20 mouse cellular contexts compared by ENCODE assay signal in the genomic region with DNA sequence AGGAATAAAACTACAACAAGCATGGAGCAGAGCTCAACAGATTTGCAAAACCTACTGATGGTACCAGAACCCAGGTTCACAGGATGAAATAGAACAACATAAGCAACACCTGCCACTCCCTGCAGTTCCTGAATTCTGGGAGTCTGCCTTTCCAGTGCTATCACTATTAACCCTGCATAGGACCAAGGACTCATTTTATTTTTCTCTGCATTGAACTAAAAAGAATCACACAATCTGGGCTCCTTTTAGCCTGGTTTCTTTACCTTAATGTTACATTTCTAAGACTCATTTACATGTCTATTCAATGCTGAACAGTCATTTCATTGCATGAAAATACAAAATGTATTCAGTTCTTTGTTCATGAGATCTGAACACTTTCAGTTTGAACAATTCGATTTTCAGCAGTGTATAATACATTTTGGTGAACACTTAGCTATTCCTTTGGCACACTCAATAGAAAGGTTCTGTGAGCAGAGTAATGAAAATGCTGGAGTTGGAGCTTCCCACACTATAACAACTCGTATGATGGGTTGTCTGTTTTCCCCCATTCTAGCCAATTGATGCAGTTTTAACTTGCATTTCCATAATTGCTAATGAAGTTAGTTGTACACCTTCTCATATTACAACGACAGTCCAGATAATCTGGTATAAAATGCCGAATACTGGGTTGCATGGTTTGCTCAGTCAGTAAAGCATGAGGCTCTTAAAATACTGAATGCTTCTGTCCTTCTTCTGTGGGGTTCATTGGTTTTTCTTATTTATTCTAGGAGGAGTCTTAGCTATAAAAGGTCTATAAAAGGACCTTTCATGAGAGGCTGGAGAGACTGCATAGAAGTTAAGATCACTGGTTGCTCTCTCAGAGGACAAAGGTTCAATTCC.
A peak's percentile ranks its signal among the peaks of the same experiment; 100 is the strongest.
DNase-seq lines count a peak whose midpoint lies in the region; ATAC-seq and TF ChIP-seq lines count a peak whose summit lies in the region.
"Had no signal": no experiment of that assay in that cellular context is flagged by ENCODE, and none has a peak within 500 bp of the region (broad histone marks: within the 10 kb centered on the region; RNA-seq: fewer than 3 reads in every experiment).

No protein-coding gene starts in this region.

- DNase-seq in midbrain, embryonic 11.5 days (ENCODE audit: low spot score, missing footprints), result peak; percentile 81
- DNase-seq in brain, embryonic 14.5 days (ENCODE audit: low read depth), result peak; percentile 69
- DNase-seq in cerebellum, adult 8-10 months, result no peak
- DNase-seq: adrenal gland, adult 2 months; adrenal gland, postnatal 25 days; cerebellum, adult 11 months; cerebellum, adult 9-10 months; cerebellum, postnatal 25 days; gastrocnemius, postnatal 10 days; heart, adult 2 months; heart, postnatal 14 days; kidney, adult 11 months had no signal

- no peak overlapping the region for H3K27ac ChIP-seq in midbrain, embryonic 11.5 days (ENCODE audit: low read depth, low read length)
- H3K27ac ChIP-seq in midbrain, embryonic 15.5 days, result no peak overlapping the region
- no peak overlapping the region for H3K27ac ChIP-seq in forebrain, embryonic 12.5 days
- H3K27ac ChIP-seq in forebrain, embryonic 16.5 days (ENCODE audit: low read length), result no peak overlapping the region
- H3K27ac ChIP-seq: embryonic facial prominence, embryonic 13.5 days; heart, adult 2 months; heart, embryonic 15.5 days; hindbrain, postnatal 0 days had no signal

- no peaks in the 10 kb centered on the region; the same call in 1 of the 2 replicates for H3K4me1 ChIP-seq in midbrain, embryonic 11.5 days (ENCODE audit: control insufficient read depth, insufficient read depth, low read length)
- no peaks in the 10 kb centered on the region for H3K4me1 ChIP-seq in midbrain, embryonic 15.5 days
- H3K4me1 ChIP-seq in forebrain, embryonic 12.5 days, result peaks cover 3% of the 10 kb centered on the region; the same call in 1 of the 2 replicates
- no peaks in the 10 kb centered on the region; the same call in 1 of the 2 replicates for H3K4me1 ChIP-seq in forebrain, embryonic 16.5 days (replicated peaks; ENCODE audit: control insufficient read depth, insufficient read depth, low read length)
- H3K4me1 ChIP-seq: embryonic facial prominence, embryonic 13.5 days; heart, embryonic 15.5 days had no signal

- 52% methylated on average over 4 of the region's 4 CpGs for WGBS in midbrain, embryonic 11.5 days
- WGBS in midbrain, embryonic 15.5 days, result 31% methylated on average over 4 of the region's 4 CpGs
- WGBS in forebrain, embryonic 12.5 days, result 27% methylated on average over 4 of the region's 4 CpGs
- WGBS in forebrain, embryonic 16.5 days, result 21% methylated on average over 4 of the region's 4 CpGs

- H3K36me3 ChIP-seq in midbrain, embryonic 11.5 days (ENCODE audit: control insufficient read depth, insufficient read depth, low read length), result no peaks in the 10 kb centered on the region
- H3K36me3 ChIP-seq in midbrain, embryonic 15.5 days (replicated peaks), result no peaks in the 10 kb centered on the region
- no peaks in the 10 kb centered on the region for H3K36me3 ChIP-seq in forebrain, embryonic 12.5 days (replicated peaks)
- H3K36me3 ChIP-seq in forebrain, embryonic 16.5 days (ENCODE audit: control insufficient read depth, insufficient read depth), result no peaks in the 10 kb centered on the region
- H3K36me3 ChIP-seq: embryonic facial prominence, embryonic 13.5 days; heart, embryonic 15.5 days had no signal

- ATAC-seq in midbrain, embryonic 11.5 days (ENCODE audit: low FRiP score), result peak; percentile 81
- ATAC-seq in midbrain, embryonic 15.5 days (replicated peaks), result no peak; the same call in 1 of the 2 replicates
- ATAC-seq in forebrain, embryonic 12.5 days (ENCODE audit: low FRiP score), result peak; percentile 77
- ATAC-seq in forebrain, embryonic 16.5 days, result peak; percentile 90
- ATAC-seq in megakaryocyte, adult 5-6 weeks (ENCODE audit: poor library complexity, severe bottlenecking), result no peak
- ATAC-seq: hindbrain, postnatal 0 days had no signal

- TF ChIP-seq CTCF in brain, embryonic 14.5 days (IDR thresholded peaks at IDR 0.05; ENCODE audit: borderline replicate concordance, extremely low read depth, insufficient read depth, insufficient read length), result no peak

- H3K9me3 ChIP-seq in midbrain, embryonic 11.5 days (ENCODE audit: control insufficient read depth, low read length), result no peaks in the 10 kb centered on the region
- no peaks in the 10 kb centered on the region for H3K9me3 ChIP-seq in midbrain, embryonic 15.5 days
- H3K9me3 ChIP-seq in forebrain, embryonic 12.5 days, result no peaks in the 10 kb centered on the region
- H3K9me3 ChIP-seq in forebrain, embryonic 16.5 days (ENCODE audit: control insufficient read depth, low read length), result no peaks in the 10 kb centered on the region
- H3K9me3 ChIP-seq: embryonic facial prominence, embryonic 13.5 days; heart, embryonic 15.5 days had no signal

- H3K4me2 ChIP-seq in midbrain, embryonic 11.5 days, result no peak overlapping the region
- H3K4me2 ChIP-seq in midbrain, embryonic 15.5 days, result no peak overlapping the region
- no peak overlapping the region for H3K4me2 ChIP-seq in forebrain, embryonic 12.5 days
- no peak overlapping the region for H3K4me2 ChIP-seq in forebrain, embryonic 16.5 days (ENCODE audit: low read length)
- H3K4me2 ChIP-seq: embryonic facial prominence, embryonic 13.5 days; heart, embryonic 11.5 days; heart, embryonic 15.5 days had no signal

- H3K9ac ChIP-seq in midbrain, embryonic 11.5 days (ENCODE audit: low read length), result no peak overlapping the region
- no peak overlapping the region for H3K9ac ChIP-seq in midbrain, embryonic 15.5 days
- H3K9ac ChIP-seq in forebrain, embryonic 12.5 days, result no peak overlapping the region
- no peak overlapping the region for H3K9ac ChIP-seq in forebrain, embryonic 16.5 days (replicated peaks; ENCODE audit: low read depth, low read length)
- H3K9ac ChIP-seq: embryonic facial prominence, embryonic 13.5 days; heart, embryonic 15.5 days had no signal

- H3K27me3 ChIP-seq in midbrain, embryonic 11.5 days (ENCODE audit: control insufficient read depth, insufficient read depth, low read length), result no peaks in the 10 kb centered on the region
- H3K27me3 ChIP-seq in midbrain, embryonic 15.5 days (replicated peaks), result no peaks in the 10 kb centered on the region
- H3K27me3 ChIP-seq in forebrain, embryonic 12.5 days, result no peaks in the 10 kb centered on the region
- no peaks in the 10 kb centered on the region for H3K27me3 ChIP-seq in forebrain, embryonic 16.5 days (replicated peaks; ENCODE audit: control insufficient read depth, insufficient read depth, low read length)
- H3K27me3 ChIP-seq: embryonic facial prominence, embryonic 13.5 days; heart, embryonic 15.5 days had no signal

- no peak overlapping the region for H3K4me3 ChIP-seq in midbrain, embryonic 11.5 days (ENCODE audit: low read depth, low read length)
- H3K4me3 ChIP-seq in midbrain, embryonic 15.5 days, result no peak overlapping the region
- H3K4me3 ChIP-seq in forebrain, embryonic 12.5 days (replicated peaks), result no peak overlapping the region
- no peak overlapping the region for H3K4me3 ChIP-seq in forebrain, embryonic 16.5 days (replicated peaks; ENCODE audit: low read length)
- H3K4me3 ChIP-seq: embryonic facial prominence, embryonic 13.5 days; heart, adult 2 months; heart, embryonic 15.5 days had no signal

- no peak for TF ChIP-seq POLR2A in brain, embryonic 14.5 days (IDR thresholded peaks at IDR 0.05; ENCODE audit: borderline replicate concordance, extremely low read depth, insufficient read depth, insufficient read length, poor library complexity, severe bottlenecking)

Comparison
In these comparisons a context has a peak if more than half of its experiments do, and no peak if none do; other contexts are left out.
1. ATAC-seq: peak in midbrain, embryonic 11.5 days (single experiment), forebrain, embryonic 12.5 days (single experiment) and forebrain, embryonic 16.5 days (single experiment); none in midbrain, embryonic 15.5 days (single experiment) and megakaryocyte, adult 5-6 weeks (single experiment).